15 mouse cellular contexts compared by ENCODE assay signal in genomic region chr16:58456991-58457390, GRCm38 (mm10).
"Had no signal": no experiment of that assay in that cellular context is flagged by ENCODE, and none has a peak within 500 bp of the region (broad histone marks: within the 10 kb centered on the region; RNA-seq: fewer than 3 reads in every experiment).

No protein-coding gene starts in this region.

- H3K4me1 ChIP-seq: limb, embryonic 15.5 days; midbrain, embryonic 12.5 days; neural tube, embryonic 13.5 days had no signal

- H3K27me3 ChIP-seq: limb, embryonic 15.5 days; midbrain, embryonic 12.5 days; neural tube, embryonic 13.5 days had no signal

- H3K9me3 ChIP-seq: limb, embryonic 15.5 days; midbrain, embryonic 12.5 days; neural tube, embryonic 13.5 days had no signal

- H3K4me3 ChIP-seq: limb, embryonic 15.5 days; midbrain, embryonic 12.5 days; neural tube, embryonic 13.5 days had no signal

- DNase-seq: kidney, adult 11 months; layer of hippocampus, adult 9-11 months; layer of hippocampus, postnatal 36 days; lung, embryonic 14.5 days; lung, postnatal 10 days; lung, postnatal 4 days; retina, postnatal 1 day; right cerebral cortex, postnatal 4 days; spleen, adult 18-20 months; thymus, adult 18-20 months; thymus, postnatal 14 days had no signal

- H3K4me2 ChIP-seq: limb, embryonic 15.5 days; lung, embryonic 14.5 days; midbrain, embryonic 12.5 days; neural tube, embryonic 13.5 days had no signal

- H3K27ac ChIP-seq: limb, embryonic 15.5 days; midbrain, embryonic 12.5 days; neural tube, embryonic 13.5 days had no signal

- H3K9ac ChIP-seq: limb, embryonic 15.5 days; lung, embryonic 14.5 days; midbrain, embryonic 12.5 days; neural tube, embryonic 13.5 days had no signal

- ATAC-seq: midbrain, embryonic 16.5 days had no signal
